Mouse (Mus musculus): Measurements from ENCODE around the gene Zfp326. TPM values are rescaled to one million over a fixed set of nuclear protein-coding genes. Genes with fewer than 3 reads are reported as not detected.
"Not testable (repeated sequence)": the region's sequence is repeated elsewhere in the genome, so short reads cannot be mapped to it uniquely, and the experiment has no call there.

The Zfp326 gene
- total RNA-seq (2022): 10 to 100 TPM; 23.4 to 31.5 (median 29.7) TPM

GRCm38 (mm10) chr5:105876068-105876924 lies at the start of gene Zfp326:
TSS of gene Zfp326 (plus strand) at chr5:105876565.
- peak; percentile 61 to 70 for DNase-seq (ENCODE audit: low spot score in 2 of 2)

DNA sequence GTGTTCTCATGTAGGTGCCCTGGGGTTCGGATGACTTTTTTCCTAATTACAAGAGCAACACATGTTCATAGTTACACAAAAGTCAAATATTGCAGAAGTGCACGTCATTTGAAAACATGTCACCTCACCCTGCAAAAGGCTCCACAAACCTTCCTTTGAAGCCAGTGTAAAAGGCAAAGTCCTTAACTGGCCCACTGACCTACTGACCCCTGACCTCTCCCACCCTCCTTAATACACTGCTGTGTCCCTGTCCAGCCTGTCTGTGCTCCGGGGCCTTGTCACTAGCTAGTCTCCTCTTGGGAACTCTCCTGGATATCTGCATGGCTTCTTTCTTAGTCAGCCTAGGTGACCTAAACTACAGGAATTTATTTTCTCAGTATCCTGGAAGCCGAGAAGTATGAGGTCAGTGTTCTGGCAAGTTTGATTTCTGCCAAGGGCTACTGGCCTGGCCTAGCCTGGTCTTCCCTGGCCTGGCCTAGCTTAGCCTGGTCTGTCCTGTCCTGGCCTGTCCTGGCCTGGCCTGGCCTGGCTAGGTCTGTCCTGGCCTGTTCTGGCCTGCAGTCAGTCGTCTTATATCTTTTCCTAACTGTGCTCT lies 49.4 kb upstream of the Zfp326 start:
- no peak for DNase-seq (ENCODE audit: low spot score in 2 of 2)

GRCm38 (mm10) chr5:105828050-105828449 lies 48.3 kb upstream of the Zfp326 start:
- DNase-seq (ENCODE audit: low spot score in 2 of 2): no peak

GRCm38 (mm10) chr5:105829008-105829586 lies 47.3 kb upstream of the Zfp326 start:
- no peak for DNase-seq (ENCODE audit: low spot score in 2 of 2)

- DNase-seq (ENCODE audit: low spot score in 2 of 2): no peak
Measured at GRCm38 (mm10) chr5:105832140-105832539, 44.2 kb upstream of the Zfp326 start.

DNA sequence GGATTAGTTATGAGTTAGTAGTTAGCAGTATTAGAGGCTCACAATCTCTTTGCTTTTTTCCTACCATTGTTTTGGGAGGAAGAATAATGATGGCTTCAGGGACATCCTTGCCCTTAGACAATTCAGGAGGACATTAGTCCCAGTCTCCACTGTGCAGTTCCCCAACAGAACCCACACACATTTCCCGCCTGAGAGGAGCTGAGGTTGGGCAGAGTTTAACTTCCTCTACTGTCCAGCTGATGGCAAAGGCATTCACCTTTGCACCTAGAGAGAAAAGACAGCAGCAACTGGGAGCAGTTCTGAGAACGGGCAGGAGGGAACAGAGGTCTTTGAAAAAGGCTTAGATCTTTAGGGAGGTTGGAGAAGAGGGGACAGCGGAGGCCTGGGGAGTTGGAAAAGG lies 42.4 kb upstream of the Zfp326 start:
- no peak for DNase-seq (ENCODE audit: low spot score in 2 of 2)

DNA sequence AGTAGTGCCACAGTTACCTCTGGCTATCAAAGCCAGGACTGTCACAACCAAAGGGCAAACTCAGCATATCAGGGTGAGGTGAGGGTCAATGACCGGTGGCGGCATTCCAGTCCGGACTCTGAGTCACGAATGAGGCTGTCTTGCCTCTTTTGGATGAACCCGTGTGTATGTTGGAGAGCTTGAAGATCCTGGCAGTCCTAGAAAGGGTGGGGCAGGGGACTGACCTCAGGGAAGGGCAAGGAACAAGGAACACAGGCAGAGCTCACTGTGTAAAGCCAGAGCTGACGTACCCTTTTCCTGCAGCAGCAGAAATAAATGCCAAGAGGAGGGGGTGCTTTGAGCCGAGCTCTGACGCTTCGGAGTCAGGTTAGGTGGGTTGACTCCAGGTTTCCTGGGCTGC lies 40.4 kb upstream of the Zfp326 start:
- DNase-seq (ENCODE audit: low spot score in 2 of 2): no peak

- DNase-seq (ENCODE audit: low spot score in 2 of 2): no peak
Measured at GRCm38 (mm10) chr5:105839740-105840310, 36.5 kb upstream of the Zfp326 start.

- DNase-seq (ENCODE audit: low spot score in 2 of 2): no peak
Measured at GRCm38 (mm10) chr5:105844044-105844753, 32.2 kb upstream of the Zfp326 start.

- no peak for DNase-seq (ENCODE audit: low spot score in 2 of 2)
Measured at GRCm38 (mm10) chr5:105845041-105845440, 31.3 kb upstream of the Zfp326 start.

GRCm38 (mm10) chr5:105847726-105848125 lies 28.6 kb upstream of the Zfp326 start:
- DNase-seq (ENCODE audit: low spot score in 2 of 2): no peak

DNA sequence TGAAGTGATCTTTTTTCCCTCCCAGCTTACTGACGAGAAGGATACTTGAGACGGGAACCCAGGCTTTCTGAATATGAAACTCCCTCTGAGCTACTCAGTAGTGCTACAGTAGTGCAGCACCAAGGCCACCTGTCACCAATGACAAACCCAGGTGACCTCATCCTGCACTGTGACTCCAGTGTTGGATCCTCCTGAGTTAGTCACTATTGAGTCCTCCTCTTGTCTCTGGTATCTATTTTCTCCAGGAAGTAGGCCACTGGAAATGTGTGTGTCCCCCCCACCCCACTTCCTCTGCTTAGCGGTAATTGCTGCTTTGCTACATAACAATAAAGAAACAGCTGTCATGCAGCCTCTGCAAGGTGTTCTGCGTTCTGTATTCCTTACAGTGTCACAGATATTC lies 27.1 kb upstream of the Zfp326 start:
- DNase-seq (ENCODE audit: low spot score in 2 of 2): no peak

- no peak for DNase-seq (ENCODE audit: low spot score in 2 of 2)
Measured at GRCm38 (mm10) chr5:105849643-105850042, 26.7 kb upstream of the Zfp326 start.

DNA sequence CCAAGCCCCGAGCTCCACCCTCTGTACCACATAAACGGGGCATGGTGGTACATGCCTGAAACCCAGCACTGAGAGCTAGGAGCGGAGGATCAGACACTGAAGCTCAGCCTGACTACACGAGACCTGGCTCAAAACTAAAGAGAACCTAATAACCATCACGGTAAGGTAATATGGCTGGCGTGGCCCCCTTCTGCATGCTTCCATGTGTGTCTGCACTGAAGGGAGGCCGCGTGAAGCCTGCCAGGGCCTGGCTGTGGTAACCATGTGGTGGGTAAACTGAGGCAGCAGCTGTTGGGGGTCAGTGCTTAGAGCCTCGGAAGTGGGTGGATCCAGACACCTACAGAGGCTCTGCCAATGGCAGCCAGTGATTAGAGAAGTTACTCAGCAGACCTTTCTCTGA lies 23.1 kb upstream of the Zfp326 start:
- DNase-seq (ENCODE audit: low spot score in 2 of 2): no peak

GRCm38 (mm10) chr5:105857486-105857885 lies 18.9 kb upstream of the Zfp326 start:
- no peak for DNase-seq (ENCODE audit: low spot score in 2 of 2)

- no peak for DNase-seq (ENCODE audit: low spot score in 2 of 2)
Measured at GRCm38 (mm10) chr5:105858754-105859694, 17.3 kb upstream of the Zfp326 start.

DNA sequence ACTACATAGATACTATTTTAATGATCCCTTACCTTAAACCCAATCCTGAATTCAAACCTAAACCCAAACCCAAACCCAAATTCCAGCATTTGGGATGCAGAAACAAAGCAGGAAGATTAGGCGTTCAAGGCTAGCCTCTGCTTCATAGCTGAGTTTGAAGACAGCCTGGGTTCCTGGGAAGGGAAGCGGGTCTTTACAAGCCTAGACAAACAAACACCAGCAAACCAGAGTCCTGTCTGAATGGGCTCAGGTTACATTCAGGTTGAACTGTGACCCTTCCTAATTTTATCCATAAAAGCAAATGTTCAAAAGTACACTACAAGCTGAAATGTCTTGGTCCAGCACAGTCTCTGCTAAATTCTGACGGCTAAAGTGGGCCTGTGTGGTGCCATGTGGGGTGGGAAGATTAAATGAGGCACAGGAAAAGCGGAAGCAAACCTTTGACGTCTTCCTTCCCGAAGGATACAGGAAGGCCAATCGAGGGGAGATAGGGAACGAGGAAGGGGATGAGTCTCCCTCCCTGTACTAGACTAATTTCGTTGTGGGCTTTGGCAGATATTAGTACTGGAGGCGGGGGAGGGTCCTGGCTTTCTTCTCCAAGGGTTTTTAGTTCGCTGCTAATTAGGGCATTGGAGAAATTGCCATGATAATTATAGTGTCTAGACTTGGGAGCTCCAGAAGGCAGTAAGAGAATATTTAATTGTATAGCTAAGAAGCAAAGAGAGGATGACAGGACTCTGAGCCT lies 16.5 kb upstream of the Zfp326 start:
- DNase-seq (ENCODE audit: low spot score in 2 of 2): no peak

DNA sequence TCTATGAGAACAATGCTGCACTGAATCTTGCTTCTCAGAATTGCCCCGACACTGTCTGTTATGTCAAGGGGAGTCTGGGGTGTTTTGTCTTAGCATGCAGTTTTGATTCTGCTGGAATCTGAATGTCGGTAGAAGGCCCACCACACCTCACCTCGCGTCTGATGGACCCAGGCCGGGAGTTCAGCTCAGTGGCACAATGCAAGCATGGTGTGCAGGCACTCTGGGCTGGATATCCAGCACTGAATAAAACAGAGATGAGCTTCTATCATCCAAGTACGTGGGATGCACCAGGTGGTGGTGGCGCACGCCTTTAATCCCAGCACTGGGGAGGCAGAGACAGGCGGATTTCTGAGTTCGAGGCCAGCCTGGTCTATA lies 15.9 kb upstream of the Zfp326 start:
- no peak for DNase-seq (ENCODE audit: low spot score in 2 of 2)

DNA sequence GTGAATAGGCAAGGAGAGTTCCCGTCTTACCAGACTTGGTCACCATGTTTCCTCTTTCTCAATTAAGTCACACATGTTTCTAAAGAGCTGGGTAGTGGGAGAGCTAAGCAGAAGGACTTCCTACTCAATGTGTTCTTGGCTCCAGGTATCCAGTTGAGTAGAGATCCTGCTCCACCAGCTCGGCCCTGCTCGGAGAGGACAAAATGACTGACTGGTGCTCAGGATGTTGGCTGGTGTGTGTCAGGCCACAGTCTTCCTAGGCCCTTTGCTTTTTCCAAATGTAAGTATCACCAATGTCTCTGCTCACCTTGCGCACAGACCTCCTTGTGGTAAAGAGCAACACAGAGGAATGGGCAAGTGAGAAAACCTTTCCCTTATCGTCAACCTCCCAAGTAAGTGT lies 14.7 kb upstream of the Zfp326 start:
- DNase-seq (ENCODE audit: low spot score in 2 of 2): no peak

- not testable (repeated sequence) for DNase-seq (ENCODE audit: low spot score in 2 of 2)
Measured at GRCm38 (mm10) chr5:105865110-105865628, 11.2 kb upstream of the Zfp326 start.

Measured in left cerebral cortex, adult 8-10 months (tissue).